Mouse (Mus musculus): ENCODE measurements at regions not wholly inside any gene's neighbourhood (a gene's known extent, or its start where the extent isn't known, plus 50 kb on each side); places are given as distances from the start of the nearest gene placed in this dataset.

DNA sequence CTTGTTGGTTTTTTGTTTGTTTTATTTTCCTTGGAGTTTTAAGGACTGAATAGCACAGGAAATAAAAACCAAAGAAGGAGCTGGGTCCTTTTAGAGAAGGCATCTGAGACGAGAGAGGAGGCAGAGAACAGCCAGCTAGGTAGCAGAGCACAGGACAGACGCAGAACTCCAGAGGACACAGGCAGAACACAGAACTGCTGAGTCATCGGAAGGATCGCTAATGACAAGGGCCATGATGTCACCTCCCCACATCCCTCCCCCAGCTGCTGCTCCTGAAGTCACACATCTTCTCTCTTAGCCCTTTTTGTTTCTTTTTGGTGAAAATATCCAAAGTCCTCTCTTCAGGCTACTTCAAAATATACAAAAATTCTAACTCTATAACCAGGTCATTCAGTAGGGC, 338.7 kb downstream of the Nkx6-1 start:
- H3K27me3 ChIP-seq (ENCODE audit: control insufficient read depth, insufficient read depth, low read length), result no peaks in the 10 kb centered on the region
- no peak for DNase-seq
- H3K4me3 ChIP-seq (ENCODE audit: control insufficient read depth, insufficient read depth, low read length), result no peak overlapping the region
- TF ChIP-seq CTCF (IDR thresholded peaks at IDR 0.05; ENCODE audit: borderline replicate concordance, control insufficient read depth, extremely low read depth, insufficient read depth, low read length, poor library complexity) (no peak), POLR2A (IDR thresholded peaks at IDR 0.05; ENCODE audit: control insufficient read depth, extremely low read depth, insufficient read depth, low read length, poor library complexity) (no peak)
- no peaks in the 10 kb centered on the region for H3K4me1 ChIP-seq (replicated peaks; ENCODE audit: control insufficient read depth, insufficient read depth, low read length)
- no peaks in the 10 kb centered on the region for H3K36me3 ChIP-seq (ENCODE audit: control insufficient read depth, insufficient read depth, low read length)
- 33% methylated on average over 4 of the region's 4 CpGs for WGBS
- no peak overlapping the region for H3K27ac ChIP-seq (ENCODE audit: control insufficient read depth, insufficient read depth, low read length)

DNA sequence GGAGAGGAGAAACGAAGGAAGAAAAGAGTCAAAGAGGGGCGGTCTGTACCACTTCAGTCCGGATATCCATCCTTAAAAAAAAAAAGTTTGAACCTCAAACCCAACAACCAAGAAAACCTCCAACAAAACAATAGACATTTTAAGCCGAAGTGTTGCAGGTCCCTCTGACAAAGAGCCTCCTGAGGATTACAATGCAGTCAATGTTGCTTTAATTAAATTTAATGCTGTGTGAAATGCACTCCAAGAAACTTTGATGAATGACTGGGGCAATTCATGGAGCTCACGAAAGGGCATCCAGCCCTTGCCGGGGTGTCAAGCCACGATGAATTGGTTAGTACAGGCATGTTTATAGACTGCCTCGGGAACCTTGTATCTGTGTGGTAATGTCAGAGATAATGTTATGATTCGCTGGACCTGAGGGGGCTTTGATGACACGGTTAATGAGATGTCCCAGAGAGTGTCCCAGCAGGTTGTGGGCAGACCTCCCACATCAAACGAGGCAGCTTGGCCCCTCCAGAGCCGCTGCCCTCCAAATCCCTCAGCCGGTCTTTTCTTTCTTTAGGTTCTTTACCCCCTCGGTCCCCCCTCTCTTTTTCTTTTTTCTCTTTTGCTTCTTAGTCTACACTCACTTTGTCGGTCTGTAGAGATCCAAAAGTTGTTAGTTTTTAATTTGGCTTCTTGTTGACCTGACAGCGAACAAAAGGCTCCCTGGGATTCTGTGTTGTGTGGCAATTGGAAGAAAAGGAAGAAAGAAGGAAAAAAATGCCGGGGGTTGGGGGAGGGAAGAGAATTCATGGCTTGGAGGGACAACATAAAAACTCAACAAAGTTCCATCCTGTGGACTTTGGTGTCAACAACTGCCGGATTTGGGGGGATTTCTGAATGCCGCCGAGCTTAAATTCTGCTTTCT, 341.5 kb downstream of the Nkx6-1 start:
- DNase-seq, result no peak
- Histone ChIP-seq H3K4me3 (ENCODE audit: control insufficient read depth, insufficient read depth, low read length) (no peak overlapping the region), H3K4me1 (replicated peaks; ENCODE audit: control insufficient read depth, insufficient read depth, low read length) (no peaks in the 10 kb centered on the region), H3K36me3 (ENCODE audit: control insufficient read depth, insufficient read depth, low read length) (no peaks in the 10 kb centered on the region), H3K27me3 (ENCODE audit: control insufficient read depth, insufficient read depth, low read length) (no peaks in the 10 kb centered on the region), H3K27ac (ENCODE audit: control insufficient read depth, insufficient read depth, low read length) (no peak overlapping the region)
- TF ChIP-seq CTCF (IDR thresholded peaks at IDR 0.05; ENCODE audit: borderline replicate concordance, control insufficient read depth, extremely low read depth, insufficient read depth, low read length, poor library complexity), result no peak
- no peak for TF ChIP-seq POLR2A (IDR thresholded peaks at IDR 0.05; ENCODE audit: control insufficient read depth, extremely low read depth, insufficient read depth, low read length, poor library complexity)
- 28% methylated on average over 20 of the region's 20 CpGs for WGBS

DNA sequence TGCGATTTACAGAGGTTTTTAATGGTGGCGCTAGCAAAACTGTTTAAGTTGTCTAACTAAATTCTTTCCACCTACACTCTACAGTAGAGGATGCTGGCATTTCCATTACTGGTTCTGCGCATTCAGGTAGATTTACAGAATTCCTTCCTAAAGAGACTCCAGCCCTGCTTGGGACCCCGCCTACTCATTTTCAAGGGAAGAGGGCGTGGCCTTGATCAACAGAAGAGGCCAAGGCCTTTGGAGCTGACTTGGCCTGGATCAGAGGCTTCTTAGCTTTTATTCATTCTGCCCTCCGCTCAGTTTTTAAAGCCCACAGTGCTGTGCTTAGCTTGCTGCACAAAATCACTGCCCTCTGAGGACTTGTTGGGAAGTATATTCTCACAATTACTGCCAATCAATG, 364.8 kb downstream of the Nkx6-1 start:
- TF ChIP-seq CTCF (IDR thresholded peaks at IDR 0.05; ENCODE audit: borderline replicate concordance, control insufficient read depth, extremely low read depth, insufficient read depth, low read length, poor library complexity), result no peak
- TF ChIP-seq POLR2A (IDR thresholded peaks at IDR 0.05; ENCODE audit: control insufficient read depth, extremely low read depth, insufficient read depth, low read length, poor library complexity), result no peak
- WGBS, result 87% methylated on average over 6 of the region's 6 CpGs
- no peak overlapping the region for H3K27ac ChIP-seq (ENCODE audit: control insufficient read depth, insufficient read depth, low read length)

DNA sequence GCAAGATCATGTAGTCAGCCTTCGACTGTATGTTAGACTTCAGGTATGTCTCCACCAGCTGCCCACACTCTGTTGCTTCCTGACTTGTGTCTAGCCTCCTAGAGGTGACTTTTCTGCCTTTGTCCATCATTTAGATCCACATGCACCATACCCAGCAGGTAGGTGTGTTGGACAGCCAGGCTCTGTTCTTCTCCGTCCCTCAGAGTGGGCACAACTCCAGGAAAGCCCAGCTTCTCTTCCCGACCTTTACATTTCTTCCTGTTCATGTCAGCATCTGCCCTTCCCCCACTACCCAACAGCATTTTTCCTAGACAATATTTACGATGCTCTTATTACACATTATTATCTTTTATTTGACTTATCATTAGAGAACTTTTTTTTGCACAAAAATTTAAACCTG, 366.4 kb downstream of the Nkx6-1 start:
- H3K4me1 ChIP-seq (replicated peaks; ENCODE audit: control insufficient read depth, insufficient read depth, low read length), result no peaks in the 10 kb centered on the region
- H3K36me3 ChIP-seq (ENCODE audit: control insufficient read depth, insufficient read depth, low read length), result no peaks in the 10 kb centered on the region
- H3K4me3 ChIP-seq (ENCODE audit: control insufficient read depth, insufficient read depth, low read length), result no peak overlapping the region
- 74% methylated on average over 4 of the region's 4 CpGs for WGBS
- DNase-seq, result no peak
- no peak overlapping the region for H3K27ac ChIP-seq (ENCODE audit: control insufficient read depth, insufficient read depth, low read length)
- no peaks in the 10 kb centered on the region for H3K27me3 ChIP-seq (ENCODE audit: control insufficient read depth, insufficient read depth, low read length)
- no peak for TF ChIP-seq POLR2A (IDR thresholded peaks at IDR 0.05; ENCODE audit: control insufficient read depth, extremely low read depth, insufficient read depth, low read length, poor library complexity)
- no peak for TF ChIP-seq CTCF (IDR thresholded peaks at IDR 0.05; ENCODE audit: borderline replicate concordance, control insufficient read depth, extremely low read depth, insufficient read depth, low read length, poor library complexity)

More for the DNA sequence above, 364.8 kb downstream of the Nkx6-1 start:
- no peaks in the 10 kb centered on the region for H3K27me3 ChIP-seq (ENCODE audit: control insufficient read depth, insufficient read depth, low read length)
- no peak overlapping the region for H3K4me3 ChIP-seq (ENCODE audit: control insufficient read depth, insufficient read depth, low read length)
- H3K4me1 ChIP-seq (replicated peaks; ENCODE audit: control insufficient read depth, insufficient read depth, low read length), result no peaks in the 10 kb centered on the region
- no peak for DNase-seq
- H3K36me3 ChIP-seq (ENCODE audit: control insufficient read depth, insufficient read depth, low read length), result no peaks in the 10 kb centered on the region

DNA sequence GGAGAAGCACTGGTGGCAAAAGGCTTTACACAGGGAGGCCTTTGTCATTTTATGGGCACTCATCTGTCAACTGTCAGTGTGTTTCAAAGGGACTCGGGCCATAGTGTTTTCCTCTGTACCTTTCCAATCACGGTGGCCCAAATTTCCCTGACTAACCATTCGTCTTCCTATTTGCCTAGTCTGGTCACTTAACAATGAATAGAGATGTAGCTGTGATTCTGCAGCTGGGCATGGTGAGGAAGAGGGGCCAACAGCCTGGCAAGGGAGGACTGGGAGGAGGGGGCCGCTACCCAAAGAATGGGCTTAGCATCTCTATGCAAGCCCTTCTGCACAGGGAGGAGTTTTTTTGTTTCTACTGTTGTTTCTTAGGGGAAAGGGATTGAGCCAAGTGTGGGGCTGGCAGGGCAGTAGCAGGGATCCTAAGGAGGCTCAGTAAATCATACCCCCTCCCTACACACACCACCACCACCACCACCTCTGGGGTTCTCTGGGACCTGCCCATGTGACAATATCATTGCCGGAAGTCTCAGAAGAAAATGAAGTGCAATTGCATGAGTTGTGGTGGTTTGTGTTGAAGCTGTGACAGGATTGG, 367.2 kb downstream of the Nkx6-1 start:
- H3K36me3 ChIP-seq (ENCODE audit: control insufficient read depth, insufficient read depth, low read length), result no peaks in the 10 kb centered on the region
- H3K27ac ChIP-seq (ENCODE audit: control insufficient read depth, insufficient read depth, low read length), result no peak overlapping the region
- H3K4me1 ChIP-seq (replicated peaks; ENCODE audit: control insufficient read depth, insufficient read depth, low read length), result no peaks in the 10 kb centered on the region
- TF ChIP-seq CTCF (IDR thresholded peaks at IDR 0.05; ENCODE audit: borderline replicate concordance, control insufficient read depth, extremely low read depth, insufficient read depth, low read length, poor library complexity), result no peak
- TF ChIP-seq POLR2A (IDR thresholded peaks at IDR 0.05; ENCODE audit: control insufficient read depth, extremely low read depth, insufficient read depth, low read length, poor library complexity), result no peak
- no peaks in the 10 kb centered on the region for H3K27me3 ChIP-seq (ENCODE audit: control insufficient read depth, insufficient read depth, low read length)
- H3K4me3 ChIP-seq (ENCODE audit: control insufficient read depth, insufficient read depth, low read length), result no peak overlapping the region
- DNase-seq, result no peak
- 59% methylated on average over 5 of the region's 5 CpGs for WGBS

DNA sequence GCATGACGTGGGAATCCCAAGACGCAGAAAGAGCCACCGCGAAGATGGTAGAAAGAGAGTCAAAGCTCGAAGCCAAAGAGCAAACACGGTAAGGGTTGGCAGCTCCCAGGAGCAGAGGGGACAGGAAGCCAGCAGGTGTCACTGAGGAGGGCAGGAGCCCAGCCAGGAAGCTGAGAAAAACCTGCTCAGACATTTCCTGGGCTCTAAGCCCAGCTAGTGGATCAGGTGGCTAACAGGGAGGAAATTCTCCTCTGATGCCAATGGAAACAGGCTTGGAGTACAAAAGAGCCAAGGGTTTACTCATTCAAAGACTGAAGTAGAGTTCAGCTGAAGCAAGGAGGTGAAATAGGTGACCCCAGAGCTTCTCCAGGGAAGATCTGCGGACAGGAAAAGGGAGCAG, 368.9 kb downstream of the Nkx6-1 start:
- Histone ChIP-seq H3K27me3 (ENCODE audit: control insufficient read depth, insufficient read depth, low read length) (no peaks in the 10 kb centered on the region), H3K4me1 (replicated peaks; ENCODE audit: control insufficient read depth, insufficient read depth, low read length) (no peaks in the 10 kb centered on the region), H3K27ac (ENCODE audit: control insufficient read depth, insufficient read depth, low read length) (no peak overlapping the region), H3K4me3 (ENCODE audit: control insufficient read depth, insufficient read depth, low read length) (no peak overlapping the region), H3K36me3 (ENCODE audit: control insufficient read depth, insufficient read depth, low read length) (no peaks in the 10 kb centered on the region)
- 73% methylated on average over 7 of the region's 7 CpGs for WGBS
- DNase-seq, result no peak
- TF ChIP-seq POLR2A (IDR thresholded peaks at IDR 0.05; ENCODE audit: control insufficient read depth, extremely low read depth, insufficient read depth, low read length, poor library complexity) (no peak), CTCF (IDR thresholded peaks at IDR 0.05; ENCODE audit: borderline replicate concordance, control insufficient read depth, extremely low read depth, insufficient read depth, low read length, poor library complexity) (no peak)
